Mouse (Mus musculus) erythroblast, embryonic 14.5 days (primary cell): ENCODE data around the gene Lmo3. TPM values are rescaled to one million over a fixed set of nuclear protein-coding genes. Genes with fewer than 3 reads are reported as not detected.

ENCODE experiments used
- H3K27me3 ChIP-seq: 2 replicates; pipeline ENCODE4 v1.6.1; 2012; ENCODE audit warnings: inconsistent platforms; ENCODE audit not compliant: control insufficient read depth
- H3K36me3 ChIP-seq: 2 replicates; pipeline ENCODE4 v1.6.1; 2012; ENCODE audit warnings: mild to moderate bottlenecking, inconsistent platforms; ENCODE audit not compliant: control insufficient read depth
- H3K4me1 ChIP-seq: 2 replicates; pipeline ENCODE4 v1.6.1; 2012; ENCODE audit warnings: inconsistent platforms; ENCODE audit not compliant: control insufficient read depth
- H3K4me3 ChIP-seq: replicated peaks from 2 replicates; pipeline ENCODE3; 2012; ENCODE audit warnings: moderate library complexity, mild to moderate bottlenecking, inconsistent platforms
- H3K9me3 ChIP-seq: 2 replicates; pipeline ENCODE4 v1.6.1; 2012; ENCODE audit warnings: low read length, inconsistent platforms, mixed read lengths; ENCODE audit not compliant: control insufficient read depth
- GATA1 ChIP-seq: IDR thresholded peaks from 2 replicates; pipeline ENCODE4 v1.6.1; 2012; ENCODE audit warnings: low read length, inconsistent platforms, mixed read lengths
- TAL1 ChIP-seq: IDR thresholded peaks from 3 replicates; pipeline ENCODE4 v1.6.1; 2012; ENCODE audit warnings: low read length, inconsistent platforms, mixed read lengths
- polyA plus RNA-seq: library from polyadenylated mRNA; stranded (reverse); fragments of >175 nt; gene quantifications from 2 replicates; pipeline ENCODE4 v1.2.3, GENCODE M21; 2012

Gene Lmo3
- polyA plus RNA-seq, 1 experiment: not detected

DNA sequence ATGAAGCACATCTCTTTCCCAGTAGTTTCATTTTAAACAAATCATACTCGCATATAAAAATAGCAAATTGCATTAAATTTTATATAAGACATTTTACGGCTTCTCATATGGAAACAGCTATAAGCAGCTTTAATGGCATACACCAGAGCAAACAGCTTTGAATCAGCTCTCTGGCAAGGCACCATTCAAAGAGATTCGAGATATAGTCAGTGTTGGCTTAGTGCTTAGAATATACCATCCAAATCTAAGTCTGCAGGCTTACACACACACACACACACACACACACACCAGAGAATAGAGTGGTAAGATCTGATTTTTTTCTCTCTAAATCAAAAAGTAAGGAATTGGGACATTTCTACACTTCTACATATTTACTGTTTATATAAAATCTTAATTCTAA is 169.7 kb downstream of the Lmo3 start:
- Histone ChIP-seq H3K27me3 (no peaks in the 10 kb centered on the region), H3K36me3 (no peaks in the 10 kb centered on the region), H3K4me1 (no peaks in the 10 kb centered on the region), H3K9me3 (peaks cover 9% of the 10 kb centered on the region), H3K4me3 (no peak overlapping the region)
- TF ChIP-seq GATA1: no peak
- TF ChIP-seq TAL1: no peak

DNA sequence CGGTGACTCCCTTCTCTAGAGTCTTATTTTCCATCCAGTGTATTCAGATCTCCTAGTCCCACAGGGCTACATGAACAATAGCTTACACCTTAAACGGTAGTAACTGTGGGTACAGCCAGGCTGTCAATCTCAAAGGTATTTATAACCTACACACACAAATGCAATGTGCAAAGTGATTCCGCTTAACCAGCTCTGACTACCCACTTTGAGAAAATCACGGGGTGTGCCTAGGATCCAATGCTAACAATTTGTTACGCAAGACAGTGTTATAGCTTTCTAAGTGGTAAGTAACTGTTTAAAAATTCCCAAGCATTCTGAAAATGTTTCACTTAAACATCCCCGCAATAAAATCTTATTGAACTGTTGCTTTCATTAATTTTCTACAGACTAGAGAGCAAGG is 179.7 kb downstream of the Lmo3 start:
- Histone ChIP-seq H3K4me1 (no peaks in the 10 kb centered on the region), H3K27me3 (no peaks in the 10 kb centered on the region), H3K4me3 (no peak overlapping the region), H3K9me3 (no peaks in the 10 kb centered on the region; the same call in 1 of the 2 replicates), H3K36me3 (no peaks in the 10 kb centered on the region)
- TF ChIP-seq GATA1: no peak
- TF ChIP-seq TAL1: no peak

DNA sequence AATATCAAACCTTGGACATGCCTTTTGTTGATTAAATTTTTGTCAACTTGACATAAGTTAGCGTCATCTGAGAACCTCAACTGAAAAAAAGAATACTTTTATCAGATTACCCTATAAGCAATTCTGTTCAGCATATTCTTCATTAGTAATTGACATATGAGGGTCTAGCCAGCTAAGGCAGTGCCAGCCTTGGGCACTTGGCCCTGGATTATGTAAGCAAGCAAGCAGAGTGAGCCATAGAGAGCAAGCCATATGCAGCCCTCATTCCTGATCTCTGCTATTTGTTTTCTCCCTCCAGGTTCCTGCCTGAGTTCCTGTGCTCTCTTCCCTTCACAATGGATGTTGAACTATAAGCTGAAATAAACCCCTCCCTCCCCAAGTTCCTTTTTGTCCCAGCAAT is 182.9 kb downstream of the Lmo3 start:
- Histone ChIP-seq H3K27me3 (no peaks in the 10 kb centered on the region), H3K4me1 (no peaks in the 10 kb centered on the region), H3K4me3 (no peak overlapping the region), H3K36me3 (no peaks in the 10 kb centered on the region), H3K9me3 (peaks cover 3% of the 10 kb centered on the region)
- TF ChIP-seq TAL1: no peak
- no peak for TF ChIP-seq GATA1

DNA sequence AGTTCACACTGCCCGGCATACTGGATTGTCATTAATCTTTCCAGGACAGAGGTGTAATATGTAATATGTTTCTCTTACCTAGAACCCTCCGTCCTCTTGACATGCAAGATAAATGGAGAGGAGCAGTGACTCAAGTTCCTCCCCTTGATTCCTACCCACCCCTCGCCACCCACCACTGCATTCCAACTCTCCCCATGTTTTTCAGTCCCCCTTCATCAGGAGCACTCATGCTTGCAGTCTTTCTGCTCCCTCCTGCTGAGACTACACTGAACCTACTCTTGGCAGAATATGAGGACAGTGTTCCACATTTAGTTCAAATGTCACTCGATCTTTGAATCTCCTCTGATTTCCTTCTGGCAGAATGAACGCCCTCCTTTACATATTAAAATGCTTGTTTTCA is 190.7 kb downstream of the Lmo3 start:
- TF ChIP-seq TAL1 (no peak), GATA1 (no peak)
- no peak overlapping the region for H3K4me3 ChIP-seq
- H3K9me3 ChIP-seq: peaks cover 24% of the 10 kb centered on the region
- H3K4me1 ChIP-seq: no peaks in the 10 kb centered on the region
- no peaks in the 10 kb centered on the region for H3K27me3 ChIP-seq
- no peaks in the 10 kb centered on the region for H3K36me3 ChIP-seq

DNA sequence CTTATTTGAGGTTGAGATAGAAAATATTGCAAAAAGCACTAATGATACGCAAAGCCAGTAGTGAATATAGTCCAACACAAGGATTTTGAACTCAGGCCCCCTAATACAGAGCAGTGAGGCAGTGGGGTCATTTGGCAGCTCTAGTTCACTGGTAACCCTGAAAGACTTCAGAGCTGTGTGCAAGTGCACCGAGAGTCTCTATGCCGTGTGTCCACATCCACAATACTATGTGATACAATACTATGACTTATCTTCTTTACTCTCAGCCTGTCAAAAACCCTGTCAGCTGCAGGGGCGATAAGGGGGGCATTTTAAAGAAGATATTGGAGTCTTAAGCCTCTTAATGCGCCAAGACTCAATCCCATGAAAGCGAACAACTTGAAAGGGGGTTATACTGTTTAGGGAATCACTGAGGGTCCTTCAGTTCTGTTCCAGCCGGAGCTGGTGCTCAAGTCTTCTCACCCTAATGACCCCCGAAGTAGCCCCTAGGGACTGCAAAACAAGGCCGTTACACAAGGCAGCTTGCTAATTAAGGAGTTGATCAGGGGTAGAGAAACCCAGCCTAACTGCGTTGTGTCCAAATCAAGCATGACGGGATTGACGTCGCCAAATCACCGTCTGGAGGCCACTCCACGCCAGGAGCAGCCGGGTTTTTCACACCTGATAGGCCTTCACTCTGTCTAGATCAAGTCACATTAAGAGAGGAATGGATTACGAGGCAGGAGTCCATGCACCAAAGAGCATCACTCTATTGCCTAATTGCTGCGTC is 193.4 kb downstream of the Lmo3 start:
- no peak overlapping the region for H3K4me3 ChIP-seq
- H3K4me1 ChIP-seq: no peaks in the 10 kb centered on the region
- no peaks in the 10 kb centered on the region for H3K36me3 ChIP-seq
- no peaks in the 10 kb centered on the region for H3K27me3 ChIP-seq
- H3K9me3 ChIP-seq: peaks cover 23% of the 10 kb centered on the region
- TF ChIP-seq GATA1: no peak
- no peak for TF ChIP-seq TAL1

DNA sequence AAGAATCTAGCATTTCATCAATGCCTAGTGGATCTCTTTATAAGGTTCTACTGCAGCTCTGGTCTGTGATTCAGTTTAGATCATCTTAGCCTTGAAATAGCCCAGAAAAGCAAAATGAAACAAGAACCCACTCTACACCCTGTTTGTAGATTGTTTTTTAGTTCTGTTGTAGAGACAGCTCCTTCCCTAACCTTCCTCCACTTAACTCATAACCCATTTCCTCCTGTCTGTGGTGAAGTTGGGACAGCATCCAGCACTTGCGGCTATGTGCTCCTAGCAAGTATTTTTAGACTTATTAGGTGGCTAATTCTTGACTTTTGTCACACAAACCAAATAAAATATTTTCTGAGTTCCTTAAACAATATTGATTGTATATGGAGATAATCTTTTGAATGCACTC is 198.6 kb downstream of the Lmo3 start:
- Histone ChIP-seq H3K27me3 (no peaks in the 10 kb centered on the region), H3K36me3 (no peaks in the 10 kb centered on the region), H3K4me1 (no peaks in the 10 kb centered on the region), H3K4me3 (no peak overlapping the region), H3K9me3 (peaks cover 4% of the 10 kb centered on the region)
- TF ChIP-seq GATA1 (no peak), TAL1 (no peak)

DNA sequence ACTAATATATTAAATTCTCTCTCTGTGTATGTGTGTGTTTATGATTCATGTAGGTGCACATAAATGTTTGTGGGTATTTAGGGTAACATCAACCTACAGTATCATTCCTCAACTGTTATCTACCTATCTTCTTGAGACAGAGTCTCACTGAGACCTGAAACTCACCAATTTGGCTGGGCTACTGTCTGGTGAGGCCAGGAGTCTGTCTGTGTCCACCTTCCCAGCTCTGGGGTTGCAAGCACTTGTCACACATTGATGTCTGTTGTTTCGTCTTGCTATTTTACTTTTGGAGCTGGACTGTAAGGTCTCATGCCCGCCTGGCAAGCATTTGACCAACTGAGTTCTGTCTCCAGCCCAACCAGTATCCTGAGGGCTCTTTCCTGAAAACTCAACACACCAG is 210.6 kb downstream of the Lmo3 start:
- Histone ChIP-seq H3K4me1 (no peaks in the 10 kb centered on the region), H3K27me3 (no peaks in the 10 kb centered on the region), H3K36me3 (no peaks in the 10 kb centered on the region), H3K9me3 (peaks cover 4% of the 10 kb centered on the region; the same call in 1 of the 2 replicates), H3K4me3 (no peak overlapping the region)
- no peak for TF ChIP-seq TAL1
- TF ChIP-seq GATA1: no peak

DNA sequence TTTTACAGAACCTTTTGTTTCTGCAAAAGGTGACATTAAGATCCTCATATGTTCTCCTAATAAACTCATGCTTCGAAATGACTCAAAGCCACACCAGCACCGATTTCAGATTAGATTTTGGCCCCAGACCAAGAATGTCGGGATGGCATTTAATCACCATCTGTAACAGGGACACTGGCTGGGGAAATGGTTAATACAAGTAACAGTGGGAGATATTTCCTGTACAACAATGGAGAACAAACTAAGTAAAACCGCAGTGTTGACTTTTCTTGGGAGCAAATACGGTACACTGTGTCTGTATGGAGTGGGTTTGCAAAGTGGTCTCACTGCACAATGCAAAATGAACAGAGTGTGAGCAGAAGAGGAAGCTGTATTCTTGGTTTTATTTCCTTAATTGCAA is 217.7 kb downstream of the Lmo3 start:
- no peak overlapping the region for H3K4me3 ChIP-seq
- TF ChIP-seq GATA1: no peak
- TF ChIP-seq TAL1: no peak
- H3K36me3 ChIP-seq: no peaks in the 10 kb centered on the region
- H3K27me3 ChIP-seq: no peaks in the 10 kb centered on the region
- H3K4me1 ChIP-seq: no peaks in the 10 kb centered on the region
- peaks cover 4% of the 10 kb centered on the region; the same call in 1 of the 2 replicates for H3K9me3 ChIP-seq

DNA sequence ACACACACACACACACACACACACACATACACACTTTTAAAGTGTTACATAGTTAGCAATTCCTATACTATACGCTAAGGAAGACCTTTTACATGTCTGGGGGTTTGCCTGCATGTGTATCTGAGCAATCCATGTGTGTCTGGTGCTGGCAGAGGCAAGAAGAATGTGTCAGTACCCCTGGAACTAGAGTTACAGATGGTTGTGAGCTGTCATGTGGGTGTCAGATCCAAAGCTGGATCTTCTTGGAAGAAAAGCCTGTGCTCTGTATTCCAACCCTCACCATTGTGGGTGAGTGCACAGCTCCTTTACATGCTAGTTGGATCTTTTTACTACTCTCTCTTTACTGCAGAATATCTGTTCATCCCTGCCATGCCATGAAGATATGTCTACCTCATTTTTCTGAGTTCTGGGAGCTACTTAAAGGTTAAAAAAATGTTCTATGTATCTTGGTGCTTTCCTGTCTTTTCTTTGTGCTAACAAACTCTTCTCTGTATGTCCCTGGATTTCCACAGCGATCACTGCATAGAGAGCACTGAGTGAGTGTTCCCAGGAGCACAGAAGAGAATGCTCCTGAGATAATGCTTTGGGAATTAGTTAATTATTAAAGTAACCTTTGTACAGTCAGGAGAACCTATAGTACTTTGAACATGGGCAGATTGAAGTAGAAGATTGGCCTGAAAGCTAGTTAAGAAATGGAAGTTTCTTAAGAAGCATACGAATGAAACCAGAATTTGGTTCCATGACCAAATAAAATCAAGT is 231.0 kb downstream of the Lmo3 start:
- TF ChIP-seq TAL1 (no peak), GATA1 (no peak)
- no peaks in the 10 kb centered on the region for H3K36me3 ChIP-seq
- H3K27me3 ChIP-seq: no peaks in the 10 kb centered on the region
- no peak overlapping the region for H3K4me3 ChIP-seq
- H3K9me3 ChIP-seq: peaks cover 6% of the 10 kb centered on the region; the same call in 1 of the 2 replicates
- no peaks in the 10 kb centered on the region for H3K4me1 ChIP-seq
